Mouse (Mus musculus) retina, postnatal 7 days (tissue): ENCODE measurements at regions not wholly inside any gene's neighbourhood (a gene's known extent, or its start where the extent isn't known, plus 50 kb on each side); places are given as distances from the start of the nearest gene placed in this dataset.
"Not testable (repeated sequence)": the region's sequence is repeated elsewhere in the genome, so short reads cannot be mapped to it uniquely, and the experiment has no call there.

Experiments
- DNase-seq: peaks from one replicate; pipeline ENCODE4 v3.0.0-alpha.2; 2012; ENCODE audit warnings: low read depth, low spot score

DNA sequence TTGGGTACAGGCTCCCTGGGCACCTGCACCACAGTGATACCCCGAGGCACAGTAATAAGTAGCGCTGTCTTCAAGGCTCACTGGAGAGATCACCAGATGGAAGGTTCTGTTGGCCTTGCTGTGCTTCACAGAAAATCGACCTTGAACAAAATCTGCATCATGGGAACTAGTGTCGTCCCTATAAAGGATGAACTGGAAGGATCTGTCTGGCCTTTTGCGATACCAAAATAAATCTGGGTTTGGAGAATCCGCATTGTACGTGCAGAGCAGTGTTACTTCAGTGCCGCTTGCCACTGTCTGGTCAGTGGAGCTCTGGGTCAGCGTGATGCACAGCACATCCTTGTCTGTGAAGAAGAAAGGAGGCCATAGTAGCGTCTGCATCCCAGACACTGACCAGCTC, 105.3 kb downstream of the Dad1 start:
- no peak for DNase-seq

DNA sequence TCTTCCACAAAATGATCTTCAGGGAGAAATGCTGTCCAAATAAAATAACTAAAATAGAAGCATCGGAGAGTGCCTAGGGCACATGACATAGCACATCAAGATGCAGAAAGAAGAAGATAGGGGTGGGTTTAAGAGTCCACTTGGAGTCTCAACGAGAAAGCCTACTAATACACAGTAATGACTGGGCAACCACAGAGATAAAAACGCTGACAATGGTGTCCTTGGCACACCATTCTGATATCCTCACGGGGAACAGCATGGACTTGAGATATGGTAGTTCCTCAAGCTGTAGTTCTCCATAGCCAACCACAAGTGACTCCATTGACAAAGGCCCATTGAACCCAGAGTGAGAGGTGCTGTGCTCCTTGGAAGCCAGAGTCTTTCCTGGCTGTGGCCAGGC, 105.8 kb downstream of the Dad1 start:
- no peak for DNase-seq

DNA sequence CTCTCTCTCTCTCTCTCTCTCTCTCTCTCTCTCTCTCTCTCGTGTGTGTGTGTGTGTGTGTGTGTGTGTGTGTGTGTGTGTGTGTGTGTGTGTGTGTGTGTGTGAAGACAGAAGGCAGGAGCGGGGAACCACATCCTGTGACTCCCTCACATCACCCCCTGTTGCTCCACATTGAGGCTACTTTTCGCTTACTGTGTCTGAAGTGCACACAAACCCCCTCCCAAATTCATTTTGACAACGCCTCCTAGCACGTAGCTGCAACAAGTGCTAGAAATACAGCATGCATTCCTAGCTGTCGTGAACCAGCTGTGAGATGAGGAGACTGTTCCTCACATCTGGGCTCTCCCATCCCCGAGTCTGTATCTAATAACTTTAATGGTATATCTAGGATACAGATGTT, 106.4 kb downstream of the Dad1 start:
- no peak for DNase-seq

GRCm38 (mm10) chr14:54145743-54146741, 107.9 kb downstream of the Dad1 start:
- DNase-seq: no peak

GRCm38 (mm10) chr14:54143828-54144227, 110.1 kb downstream of the Dad1 start:
- DNase-seq: no peak

- no peak for DNase-seq
These were observed 115.6 kb downstream of the Dad1 start for GRCm38 (mm10) chr14:54138288-54138687.

DNA sequence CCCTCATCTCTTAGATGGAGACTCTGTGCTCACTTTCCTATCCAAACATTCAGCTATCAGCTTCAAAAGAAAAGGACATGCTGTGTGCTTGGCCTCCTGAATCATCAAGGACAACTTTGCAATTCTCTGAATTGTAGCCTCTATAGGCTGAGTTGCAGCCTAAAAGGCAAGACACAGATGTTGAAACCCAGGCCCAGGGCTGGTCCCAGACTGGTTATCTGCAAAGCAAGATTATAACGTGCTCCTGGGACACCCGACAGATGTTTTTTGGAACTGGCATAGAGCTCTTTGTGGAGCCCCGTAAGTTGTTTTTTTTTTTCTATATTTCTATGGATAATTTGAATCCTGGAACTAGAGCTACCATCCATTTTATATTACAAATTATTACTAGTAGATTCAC, 117.4 kb downstream of the Dad1 start:
- DNase-seq: no peak

DNA sequence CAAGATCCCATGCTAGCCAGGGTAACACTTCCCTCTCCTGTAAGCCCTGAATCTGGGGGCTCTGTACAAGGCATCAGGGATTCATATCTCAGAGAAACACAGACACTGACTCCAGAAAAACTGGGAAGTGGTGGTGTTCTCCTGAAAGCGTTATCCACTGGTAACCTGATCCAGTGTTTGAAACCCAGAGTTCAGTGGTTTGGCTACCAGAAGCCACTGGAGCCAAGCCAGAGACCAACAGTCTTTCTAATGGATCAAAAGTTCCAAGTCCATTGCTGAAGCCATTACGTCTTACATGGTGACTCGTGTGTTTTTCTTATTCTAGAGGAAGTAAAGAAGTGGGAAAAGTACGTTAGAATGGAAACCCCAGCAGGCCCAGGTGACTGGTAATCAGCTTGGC, 125.6 kb downstream of the Dad1 start:
- no peak for DNase-seq

- DNase-seq: no peak
These were observed 128.4 kb downstream of the Dad1 start for GRCm38 (mm10) chr14:54125510-54125909.

DNA sequence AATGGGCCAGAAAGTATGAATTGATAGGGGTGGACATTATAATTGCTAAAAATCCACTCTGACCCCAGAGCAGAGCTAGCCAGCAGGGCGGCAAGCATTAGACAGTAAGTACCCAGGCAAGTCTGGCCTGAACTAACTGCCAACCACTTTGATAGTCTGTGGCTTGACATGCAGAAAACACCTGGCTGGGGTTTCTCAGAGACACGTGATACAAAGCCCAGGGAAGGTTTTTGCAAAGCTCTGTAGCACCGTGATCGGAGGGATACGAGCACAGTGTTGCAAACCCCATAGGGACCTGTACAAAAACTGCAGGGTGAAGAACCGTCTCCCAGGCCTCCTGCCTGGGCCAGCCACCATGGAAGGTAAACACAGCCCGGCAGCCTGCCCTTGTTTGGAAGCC, 131.9 kb downstream of the Dad1 start:
- DNase-seq: no peak

GRCm38 (mm10) chr14:54121340-54121739, 132.6 kb downstream of the Dad1 start:
- DNase-seq: no peak

GRCm38 (mm10) chr14:54120194-54120593, 133.7 kb downstream of the Dad1 start:
- no peak for DNase-seq

- not testable (repeated sequence) for DNase-seq
These were observed 136.3 kb downstream of the Dad1 start for GRCm38 (mm10) chr14:54117607-54118006.

DNA sequence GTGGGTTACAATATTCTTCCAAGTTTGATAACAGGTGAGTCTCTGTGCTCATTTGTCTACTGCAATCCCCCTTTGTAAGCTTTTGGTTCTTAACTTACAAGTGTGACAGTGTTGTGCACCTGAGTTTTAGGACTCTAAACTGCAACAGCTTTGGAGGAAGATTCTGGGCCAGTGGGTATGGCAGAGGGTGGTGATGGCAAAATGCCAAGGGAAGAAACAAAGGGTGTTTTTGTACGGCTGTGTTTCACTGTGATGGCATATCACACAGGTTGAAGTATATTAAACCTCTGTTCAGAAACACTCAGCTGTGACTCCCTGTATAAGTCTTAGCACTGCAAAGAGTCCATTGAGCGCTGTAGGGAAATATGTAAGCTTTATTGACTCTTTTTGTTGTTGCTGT, 140.7 kb downstream of the Dad1 start:
- DNase-seq: no peak

DNA sequence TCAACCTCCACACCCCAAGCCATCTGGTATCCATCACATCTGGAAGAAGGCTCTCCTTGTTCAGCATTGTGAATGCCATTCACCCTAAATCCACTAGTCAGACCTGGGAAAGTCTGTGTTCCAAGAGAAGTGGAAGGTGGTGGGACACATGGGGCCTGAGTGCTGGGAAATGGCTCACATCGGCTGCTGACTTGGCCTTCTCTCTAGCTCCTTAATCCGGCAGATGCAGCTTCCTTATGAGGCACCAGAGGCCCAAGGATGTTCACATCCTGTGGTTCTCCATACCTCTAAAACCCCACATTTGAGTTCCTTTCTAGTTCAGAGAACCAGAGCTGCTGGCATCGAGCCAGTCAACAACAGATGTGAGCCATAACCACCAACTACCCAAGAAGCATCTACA, 142.9 kb downstream of the Dad1 start:
- no peak for DNase-seq

DNA sequence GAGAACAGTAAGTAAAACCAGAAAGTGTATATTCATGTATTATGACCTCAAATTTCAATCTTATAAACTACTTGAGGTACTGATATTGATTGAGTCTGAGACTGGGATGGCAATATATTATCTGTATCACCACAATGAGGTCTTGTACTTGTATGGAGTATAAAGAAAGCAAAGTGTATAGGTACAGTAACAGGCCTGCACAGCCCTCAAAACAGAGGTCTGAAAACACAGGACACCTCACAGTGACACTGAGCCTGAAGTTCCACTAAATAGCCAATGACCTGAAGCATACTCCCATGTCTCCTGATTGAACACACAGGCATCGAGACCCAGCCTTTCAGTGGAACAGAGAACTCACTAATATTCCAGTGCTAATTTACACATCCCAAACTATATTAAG, 144.8 kb downstream of the Dad1 start:
- no peak for DNase-seq

- DNase-seq: peak; percentile 16
These were observed 145.4 kb downstream of the Dad1 start for GRCm38 (mm10) chr14:54108311-54109074.

GRCm38 (mm10) chr14:54107204-54107796, 146.6 kb downstream of the Dad1 start:
- no peak for DNase-seq

- no peak for DNase-seq
These were observed 149.7 kb downstream of the Dad1 start for GRCm38 (mm10) chr14:54104243-54104642.

DNA sequence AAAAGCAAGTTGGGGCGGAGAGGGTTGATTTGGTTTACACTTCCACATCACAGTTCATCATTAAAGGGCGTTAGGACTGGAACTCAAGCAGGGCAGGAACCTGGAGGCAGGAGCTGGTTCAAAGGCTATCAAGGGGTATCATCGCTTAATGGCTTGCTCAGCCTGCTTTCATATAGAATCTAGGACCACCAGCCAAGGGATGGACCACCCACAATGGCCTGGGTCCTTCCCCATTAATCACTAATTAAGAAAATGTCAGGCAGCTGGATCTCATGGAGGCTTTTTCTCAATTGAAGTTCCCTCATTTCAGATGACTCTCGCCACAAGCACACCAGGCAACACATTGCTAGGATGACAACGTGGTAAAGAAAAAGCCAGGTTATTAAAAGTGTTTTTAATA, 150.4 kb downstream of the Dad1 start:
- DNase-seq: no peak

DNA sequence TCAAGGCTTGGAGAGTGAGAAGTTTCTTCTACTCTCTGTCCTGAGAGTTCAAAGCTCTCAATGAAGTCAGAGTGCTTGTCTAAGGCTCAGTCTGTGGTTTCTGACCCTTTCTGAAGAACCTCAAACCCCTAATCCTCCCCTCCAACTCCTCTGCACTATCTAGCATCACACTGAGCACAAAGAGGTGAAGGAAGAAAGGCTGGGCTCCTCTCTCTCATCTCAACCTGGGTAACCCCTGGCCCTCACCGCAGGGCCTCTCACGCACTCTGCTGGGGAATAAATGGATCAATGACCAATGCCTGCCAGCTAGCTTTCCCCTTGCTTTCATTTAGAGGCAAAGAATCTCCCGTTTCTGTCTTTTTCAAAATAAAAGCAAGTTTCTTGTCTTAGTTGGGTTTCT, 150.8 kb downstream of the Dad1 start:
- no peak for DNase-seq

DNA sequence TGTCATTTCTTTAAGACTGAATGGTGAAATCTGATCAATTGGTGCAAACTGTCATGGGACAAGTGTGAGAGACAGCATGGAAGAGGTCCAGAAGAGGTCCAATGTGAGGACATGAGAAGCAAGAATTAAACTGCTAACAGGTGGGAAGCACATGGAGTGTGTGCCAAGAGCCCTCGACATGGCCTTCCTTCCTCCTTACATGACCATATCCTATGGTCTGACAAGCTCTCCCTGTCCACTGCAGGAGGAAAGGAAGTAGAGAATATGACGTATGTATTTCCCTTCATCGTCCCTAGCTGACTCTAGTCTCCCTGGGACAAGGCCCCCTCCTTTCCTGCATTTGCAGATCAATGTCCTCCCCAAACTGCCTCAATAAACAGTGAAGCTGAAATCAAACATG, 152.1 kb downstream of the Dad1 start:
- no peak for DNase-seq
